Mouse (Mus musculus) adipocyte (in vitro differentiated cells): ENCODE measurements around the gene Crhr2.

Experiments used
- DNase-seq: peaks from one replicate; pipeline ENCODE4 v3.0.0-alpha.2; 2016; ENCODE audit warnings: low spot score

Gene Crhr2

DNA sequence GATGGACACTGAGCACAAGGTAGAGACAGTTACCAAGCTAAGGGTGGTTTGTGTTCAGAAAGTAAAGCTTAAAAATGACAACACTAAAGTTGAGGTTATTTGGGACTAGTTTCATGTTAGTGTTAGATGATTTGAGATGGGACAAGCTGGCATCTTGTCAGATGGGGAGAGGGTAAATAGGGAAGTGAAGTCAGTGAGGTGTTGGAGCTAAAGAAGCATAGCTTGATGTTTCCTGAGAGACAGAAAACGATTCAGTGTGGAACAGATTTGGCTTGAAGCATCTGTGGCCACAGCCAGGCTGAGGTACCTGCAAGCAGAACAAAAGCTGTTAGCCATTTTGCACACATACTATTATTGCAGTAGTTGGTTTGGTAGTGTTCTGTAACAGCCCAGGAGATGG, 87.5 kb downstream of the Crhr2 start:
- DNase-seq: no peak

DNA sequence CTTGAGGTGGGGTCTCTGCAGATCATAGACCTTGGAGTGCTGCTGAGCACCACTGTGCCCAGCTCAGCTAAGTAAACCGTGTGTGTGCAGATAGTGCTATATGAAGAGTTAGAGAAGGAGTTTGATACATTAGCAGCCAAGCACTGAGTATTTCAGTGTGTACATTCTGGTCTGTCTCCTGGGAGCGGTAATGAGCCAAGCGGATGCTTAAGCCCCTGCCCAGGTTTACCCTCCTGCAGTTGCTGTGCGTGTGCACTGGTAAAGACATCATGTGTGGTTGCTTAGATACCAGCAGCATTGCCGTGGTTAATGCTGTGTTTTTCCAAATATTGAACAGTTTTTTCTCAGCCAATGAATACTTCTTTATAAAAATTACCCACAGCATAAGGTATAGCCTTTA, 88.3 kb downstream of the Crhr2 start:
- no peak for DNase-seq

DNA sequence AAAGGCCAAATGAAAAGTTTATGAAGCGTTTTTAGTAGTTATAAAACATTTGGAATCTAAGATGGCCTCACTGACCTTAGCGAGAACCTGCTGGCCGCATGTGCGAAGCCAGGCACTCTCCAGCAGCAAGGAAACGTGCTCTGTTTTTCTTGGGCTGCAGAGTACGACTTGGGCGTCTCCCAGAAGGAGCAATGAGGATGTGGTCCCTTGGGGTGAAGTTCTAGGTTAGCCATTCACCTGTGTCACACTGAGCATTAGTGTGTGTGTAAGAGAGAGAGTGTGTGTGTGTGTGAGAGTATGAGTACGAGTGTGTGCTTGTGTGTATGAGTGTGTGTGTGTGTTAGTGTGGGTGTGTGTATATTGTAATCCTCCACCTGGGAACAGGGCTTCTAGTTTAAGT, 89.6 kb downstream of the Crhr2 start:
- no peak for DNase-seq
